ENCODE assay signal across 13 mouse cellular contexts in the genomic region with DNA sequence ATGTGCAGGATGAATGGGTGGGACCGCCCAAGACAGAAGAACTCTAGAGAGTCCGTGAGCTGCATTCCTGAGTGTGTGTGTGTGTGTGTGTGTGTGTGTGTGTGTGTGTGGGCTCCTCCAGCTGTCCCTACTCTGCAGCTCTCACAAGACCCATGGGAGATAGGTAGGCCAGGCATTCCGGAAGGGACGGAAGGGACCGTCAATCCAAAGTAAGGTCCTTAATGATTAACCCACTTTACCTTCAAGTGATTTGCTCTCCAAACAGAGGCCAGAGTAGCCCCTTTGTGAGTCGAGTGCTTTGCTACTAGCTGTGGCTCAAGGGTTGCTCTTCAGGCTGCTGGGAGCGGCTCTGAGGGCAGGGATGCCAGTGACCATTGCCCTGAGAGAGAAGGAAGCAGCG. TPM values are rescaled to one million over a fixed set of nuclear protein-coding genes. Genes with fewer than 3 reads are reported as not detected.
DNase-seq lines count a peak whose midpoint lies in the region; ATAC-seq and TF ChIP-seq lines count a peak whose summit lies in the region.
"Had no signal": no experiment of that assay in that cellular context is flagged by ENCODE, and none has a peak within 500 bp of the region (broad histone marks: within the 10 kb centered on the region; RNA-seq: fewer than 3 reads in every experiment).

No protein-coding gene starts in this region.

- H3K9ac ChIP-seq in heart, embryonic 15.5 days: no peak overlapping the region
- no peak overlapping the region for H3K9ac ChIP-seq in kidney, postnatal 0 days (ENCODE audit: low read depth, low read length)
- no peak overlapping the region for H3K9ac ChIP-seq in lung, embryonic 15.5 days
- H3K9ac ChIP-seq in stomach, embryonic 16.5 days (ENCODE audit: low read length): no peak overlapping the region
- H3K9ac ChIP-seq: embryonic facial prominence, embryonic 15.5 days; liver, embryonic 13.5 days had no signal

- peak overlapping the region; percentile 70; the same call in 1 of the 2 replicates for H3K27ac ChIP-seq in heart, embryonic 15.5 days
- H3K27ac ChIP-seq in kidney, postnatal 0 days: no peak overlapping the region
- H3K27ac ChIP-seq in lung, embryonic 15.5 days: peak overlapping the region; percentile 94
- H3K27ac ChIP-seq in stomach, embryonic 16.5 days (ENCODE audit: low read length): peak overlapping the region; percentile 38
- H3K27ac ChIP-seq: liver, embryonic 13.5 days had no signal

- TF ChIP-seq CTCF in kidney, postnatal 0 days (IDR thresholded peaks at IDR 0.05; ENCODE audit: low read depth): no peak

- no peak for ATAC-seq in heart, embryonic 15.5 days (replicated peaks; ENCODE audit: insufficient number of reproducible peaks, insufficient read depth, low FRiP score, low read depth)
- peak; percentile 53 for ATAC-seq in kidney, postnatal 0 days (replicated peaks; ENCODE audit: low FRiP score, low read depth)
- peak; percentile 49 for ATAC-seq in lung, embryonic 15.5 days (ENCODE audit: borderline replicate concordance, extremely low read depth, low FRiP score, low TSS enrichment)
- peak; percentile 45 for ATAC-seq in stomach, embryonic 16.5 days (ENCODE audit: insufficient read depth, low FRiP score)
- ATAC-seq: forebrain, embryonic 14.5 days had no signal

- no peaks in the 10 kb centered on the region for H3K36me3 ChIP-seq in heart, embryonic 15.5 days
- H3K36me3 ChIP-seq in kidney, postnatal 0 days (ENCODE audit: insufficient read depth, low read length): 0 out of 2 replicates have a peak, but pooled peaks cover 5% of the 10 kb centered on the region
- H3K36me3 ChIP-seq in lung, embryonic 15.5 days: peaks cover 25% of the 10 kb centered on the region; the same call in 1 of the 2 replicates
- no peaks in the 10 kb centered on the region for H3K36me3 ChIP-seq in stomach, embryonic 16.5 days (ENCODE audit: control insufficient read depth, insufficient read depth, low read length)
- H3K36me3 ChIP-seq: liver, embryonic 13.5 days had no signal

- no peaks in the 10 kb centered on the region for H3K27me3 ChIP-seq in heart, embryonic 15.5 days
- no peaks in the 10 kb centered on the region for H3K27me3 ChIP-seq in kidney, postnatal 0 days (ENCODE audit: insufficient read depth, low read length)
- H3K27me3 ChIP-seq in lung, embryonic 15.5 days: no peaks in the 10 kb centered on the region
- H3K27me3 ChIP-seq in stomach, embryonic 16.5 days (ENCODE audit: control insufficient read depth, insufficient read depth, low read length): no peaks in the 10 kb centered on the region
- H3K27me3 ChIP-seq: embryonic facial prominence, embryonic 15.5 days; liver, embryonic 13.5 days had no signal

- H3K9me3 ChIP-seq in heart, embryonic 15.5 days (replicated peaks): no peaks in the 10 kb centered on the region
- no peaks in the 10 kb centered on the region for H3K9me3 ChIP-seq in kidney, postnatal 0 days (replicated peaks; ENCODE audit: low read length)
- H3K9me3 ChIP-seq in lung, embryonic 15.5 days: no peaks in the 10 kb centered on the region
- no peaks in the 10 kb centered on the region for H3K9me3 ChIP-seq in stomach, embryonic 16.5 days (replicated peaks; ENCODE audit: control insufficient read depth, low read length)
- H3K9me3 ChIP-seq: embryonic facial prominence, embryonic 15.5 days; liver, embryonic 13.5 days had no signal

- 69% methylated on average over 8 of the region's 8 CpGs for WGBS in heart, embryonic 15.5 days
- 56% methylated on average over 8 of the region's 8 CpGs for WGBS in kidney, postnatal 0 days
- WGBS in lung, embryonic 15.5 days: 56% methylated on average over 8 of the region's 8 CpGs
- 51% methylated on average over 8 of the region's 8 CpGs for WGBS in stomach, embryonic 16.5 days

- H3K4me1 ChIP-seq in heart, embryonic 15.5 days (replicated peaks): peaks cover 39% of the 10 kb centered on the region
- peaks cover 12% of the 10 kb centered on the region; the same call in 1 of the 2 replicates for H3K4me1 ChIP-seq in kidney, postnatal 0 days (replicated peaks; ENCODE audit: insufficient read depth, low read length)
- peaks cover 58% of the 10 kb centered on the region for H3K4me1 ChIP-seq in lung, embryonic 15.5 days
- H3K4me1 ChIP-seq in stomach, embryonic 16.5 days (ENCODE audit: control insufficient read depth, insufficient read depth, low read length): peaks cover 20% of the 10 kb centered on the region

- no peak overlapping the region for H3K4me3 ChIP-seq in heart, embryonic 15.5 days
- H3K4me3 ChIP-seq in kidney, postnatal 0 days (replicated peaks; ENCODE audit: low read depth, low read length): no peak overlapping the region
- no peak overlapping the region for H3K4me3 ChIP-seq in lung, embryonic 15.5 days
- H3K4me3 ChIP-seq in stomach, embryonic 16.5 days (replicated peaks; ENCODE audit: low read length): no peak overlapping the region
- H3K4me3 ChIP-seq: embryonic facial prominence, embryonic 15.5 days; liver, embryonic 13.5 days had no signal

- no peak overlapping the region for H3K4me2 ChIP-seq in heart, embryonic 15.5 days
- H3K4me2 ChIP-seq in kidney, postnatal 0 days (ENCODE audit: low read length): no peak overlapping the region
- no peak overlapping the region for H3K4me2 ChIP-seq in lung, embryonic 15.5 days
- no peak overlapping the region for H3K4me2 ChIP-seq in stomach, embryonic 16.5 days (ENCODE audit: low read depth, low read length)
- H3K4me2 ChIP-seq: embryonic facial prominence, embryonic 15.5 days; liver, embryonic 13.5 days had no signal

- DNase-seq in heart, adult 11 months: no peak
- no peak for DNase-seq in kidney, postnatal 0 days (ENCODE audit: low spot score)
- no peak for DNase-seq in spleen, postnatal 4 days (ENCODE audit: low spot score in 2 of 2)
- DNase-seq in thymus, postnatal 10 days (ENCODE audit: low spot score in 2 of 2): no peak
- no peak for DNase-seq in adrenal gland, adult (ENCODE audit: inconsistent age in 2 of 2, low spot score in 1 of 2)
- DNase-seq: B cell, adult 2 months; liver, embryonic 13.5 days; thymus, adult 18-20 months had no signal

RNA-seq across cellular contexts. Expression of a gene that starts 59.7 kb away (rescaled TPM):
- 8.0 and 11.7 TPM in 2 replicates for polyA plus RNA-seq in heart, embryonic 15.5 days (2015; fragmentation: Nextera tagmentation; extraction: Ambion mirVana)
- polyA plus RNA-seq in kidney, postnatal 0 days (2015; fragmentation: Nextera tagmentation; extraction: Ambion mirVana): 9.5 TPM in 2 replicates
- 26.0 and 29.5 TPM in 2 replicates for polyA plus RNA-seq in lung, embryonic 15.5 days (2015; fragmentation: Nextera tagmentation; extraction: Ambion mirVana)
- polyA plus RNA-seq in stomach, embryonic 16.5 days (2015; fragmentation: Nextera tagmentation; extraction: Ambion mirVana): 12.7 and 13.4 TPM in 2 replicates
